Mouse (Mus musculus) gastrocnemius, adult 8-10 months (tissue): ENCODE data around the gene Bcor. TPM values are rescaled to one million over a fixed set of nuclear protein-coding genes. Genes with fewer than 3 reads are reported as not detected.

Experiments used
- DNase-seq, 2 experiments: peaks; one replicate each; pipeline ENCODE4 v3.0.0; 2022; ENCODE audit warnings: low spot score in 2 of 2
- total RNA-seq, 4 experiments: library from RNA; stranded (reverse); gene quantifications; 2 replicates each; pipeline ENCODE4 v1.2.4; 2022

Bcor gene
- total RNA-seq: 10 to 100 TPM; 13.2 to 17.4 (median 14.1) TPM

- DNase-seq: peak in 1 of 2 experiments; percentile 26
Observed at GRCm38 (mm10) chrX:12159981-12160656, at the start of gene Bcor. Bcor (minus strand) TSS chrX:12160355.

GRCm38 (mm10) chrX:12202951-12203350, 42.8 kb upstream of the Bcor start:
- DNase-seq: no peak

GRCm38 (mm10) chrX:12201111-12201510, 41.0 kb upstream of the Bcor start:
- DNase-seq: no peak

- DNase-seq: no peak
Observed at GRCm38 (mm10) chrX:12195234-12195919, 35.2 kb upstream of the Bcor start.

GRCm38 (mm10) chrX:12192343-12192742, 32.2 kb upstream of the Bcor start:
- no peak for DNase-seq

GRCm38 (mm10) chrX:12189511-12189910, 29.4 kb upstream of the Bcor start:
- no peak for DNase-seq

- no peak for DNase-seq
Observed at GRCm38 (mm10) chrX:12175198-12175960, 15.2 kb upstream of the Bcor start.

- DNase-seq: no peak
Observed at GRCm38 (mm10) chrX:12170128-12170527, 10.0 kb upstream of the Bcor start.

- no peak for DNase-seq
Observed at GRCm38 (mm10) chrX:12164591-12165529, 4.7 kb upstream of the Bcor start.

GRCm38 (mm10) chrX:12159534-12159881, 647 bp downstream of the Bcor start:
- DNase-seq: no peak

GRCm38 (mm10) chrX:12158821-12159533, 1.2 kb downstream of the Bcor start:
- DNase-seq: no peak

- peak; percentile 39 for DNase-seq
Observed at GRCm38 (mm10) chrX:12158244-12158820, 1.8 kb downstream of the Bcor start.

- DNase-seq: peak; percentile 39
Observed at GRCm38 (mm10) chrX:12157331-12157930, 2.7 kb downstream of the Bcor start.

GRCm38 (mm10) chrX:12155842-12156291, 4.3 kb downstream of the Bcor start:
- DNase-seq: no peak

- no peak for DNase-seq
Observed at GRCm38 (mm10) chrX:12155068-12155840, 4.9 kb downstream of the Bcor start.

- DNase-seq: no peak
Observed at GRCm38 (mm10) chrX:12153141-12154095, 6.7 kb downstream of the Bcor start.

- DNase-seq: no peak
Observed at GRCm38 (mm10) chrX:12151996-12152904, 7.9 kb downstream of the Bcor start.
